Mouse (Mus musculus) lung, embryonic 14.5 days (tissue): ENCODE measurements around the gene Prokr2. TPM values are rescaled to one million over a fixed set of nuclear protein-coding genes. Genes with fewer than 3 reads are reported as not detected.
"Not testable (repeated sequence)": the region's sequence is repeated elsewhere in the genome, so short reads cannot be mapped to it uniquely, and the experiment has no call there.

Source experiments
- ATAC-seq: fragments of 200-750 bp; cut with Nextera tagmentation; 2 replicates; pipeline ENCODE4 v1.8.0; 2017; ENCODE audit warnings: mild to moderate bottlenecking, moderate TSS enrichment, moderate library complexity; ENCODE audit not compliant: insufficient read depth
- DNase-seq: peaks from one replicate; pipeline ENCODE4 v3.0.0-alpha.2; 2015
- H3K27ac ChIP-seq: fragments of 300-500 bp; sonication (generic); 2 replicates; pipeline ENCODE4 v1.5.1; 2014; ENCODE audit warnings: low read depth, mild to moderate bottlenecking, moderate library complexity
- H3K27me3 ChIP-seq: fragments of 300-500 bp; sonication (generic); 2 replicates; pipeline ENCODE4 v1.6.1; 2014; ENCODE audit warnings: low read length, control low read depth; ENCODE audit not compliant: insufficient read depth
- H3K36me3 ChIP-seq: fragments of 300-500 bp; sonication (generic); 2 replicates; pipeline ENCODE4 v1.6.1; 2014; ENCODE audit warnings: control low read depth; ENCODE audit not compliant: insufficient read depth
- H3K4me1 ChIP-seq: fragments of 300-500 bp; sonication (generic); 2 replicates; pipeline ENCODE4 v1.6.1; 2014; ENCODE audit warnings: antibody characterized with exemption, control low read depth; ENCODE audit not compliant: insufficient read depth
- H3K4me2 ChIP-seq: fragments of 300-500 bp; sonication (generic); 2 replicates; pipeline ENCODE4 v1.6.1; 2014; ENCODE audit warnings: mild to moderate bottlenecking
- H3K4me3 ChIP-seq: fragments of 300-500 bp; sonication (generic); 2 replicates; pipeline ENCODE4 v1.5.1; 2014; ENCODE audit warnings: low read depth, low read length
- H3K9ac ChIP-seq: fragments of 300-500 bp; sonication (generic); 2 replicates; pipeline ENCODE4 v1.6.1; 2014
- H3K9me3 ChIP-seq: fragments of 300-500 bp; sonication (generic); 2 replicates; pipeline ENCODE4 v1.6.1; 2016; ENCODE audit warnings: low read depth, low read length, control low read depth
- CTCF ChIP-seq: IDR thresholded peaks from 2 replicates; pipeline ENCODE4 v1.5.1; 2016; ENCODE audit warnings: antibody characterized with exemption, low read depth
- WGBS: fragments of 180-500 bp; shearing (Covaris S2); extraction: QIAGEN DNeasy Blood & Tissue Kit; methylation state at CpG from one replicate; pipeline ENCODE4 v1.1.7; 2014; 5-methylcytosine and 5-hydroxymethylcytosine counted together
- polyA plus RNA-seq: library from polyadenylated mRNA; unstranded; fragments of >200 nt; fragmentation: Nextera tagmentation; extraction: Ambion mirVana; gene quantifications from 2 replicates; pipeline ENCODE4 v1.2.1, GENCODE M21; 2014

Prokr2 gene
- polyA plus RNA-seq, 1 experiment from 2014 or later: 0.51 TPM

GRCm38 (mm10) chr2:132301436-132301835, 83.8 kb downstream of the Prokr2 start:
- Histone ChIP-seq H3K9me3 (no peaks in the 10 kb centered on the region), H3K4me3 (no peak overlapping the region), H3K27me3 (no peaks in the 10 kb centered on the region), H3K36me3 (peaks cover 53% of the 10 kb centered on the region), H3K9ac (no peak overlapping the region), H3K4me2 (no peak overlapping the region), H3K4me1 (no peaks in the 10 kb centered on the region), H3K27ac (no peak overlapping the region)
- ATAC-seq: no peak
- WGBS: 92% methylated on average over 4 of the region's 4 CpGs
- no peak for DNase-seq
- TF ChIP-seq CTCF: no peak

GRCm38 (mm10) chr2:132298250-132298649, 87.0 kb downstream of the Prokr2 start:
- TF ChIP-seq CTCF: no peak
- H3K4me3 ChIP-seq: no peak overlapping the region
- no peaks in the 10 kb centered on the region for H3K27me3 ChIP-seq
- H3K27ac ChIP-seq: no peak overlapping the region
- H3K4me1 ChIP-seq: no peaks in the 10 kb centered on the region
- no peak overlapping the region for H3K9ac ChIP-seq
- no peak for ATAC-seq
- H3K36me3 ChIP-seq: peaks cover 60% of the 10 kb centered on the region
- H3K9me3 ChIP-seq: no peaks in the 10 kb centered on the region
- no peak for DNase-seq
- 78% methylated on average over 4 of the region's 4 CpGs for WGBS
- H3K4me2 ChIP-seq: no peak overlapping the region

- peaks cover 34% of the 10 kb centered on the region; the same call in 1 of the 2 replicates for H3K36me3 ChIP-seq
- H3K9me3 ChIP-seq: no peaks in the 10 kb centered on the region
- no peak for DNase-seq
- 91% methylated on average over 10 of the region's 10 CpGs for WGBS
- no peak overlapping the region for H3K4me3 ChIP-seq
- no peak overlapping the region for H3K27ac ChIP-seq
- H3K4me2 ChIP-seq: no peak overlapping the region
- TF ChIP-seq CTCF: no peak
- no peak overlapping the region for H3K9ac ChIP-seq
- H3K4me1 ChIP-seq: no peaks in the 10 kb centered on the region
- ATAC-seq: no peak
- no peaks in the 10 kb centered on the region for H3K27me3 ChIP-seq
These were observed 91.4 kb downstream of the Prokr2 start for GRCm38 (mm10) chr2:132293694-132294450.

GRCm38 (mm10) chr2:132292083-132292482, 93.2 kb downstream of the Prokr2 start:
- H3K27me3 ChIP-seq: no peaks in the 10 kb centered on the region
- no peaks in the 10 kb centered on the region for H3K9me3 ChIP-seq
- no peak overlapping the region for H3K4me3 ChIP-seq
- no peak for ATAC-seq
- TF ChIP-seq CTCF: no peak
- no peaks in the 10 kb centered on the region for H3K4me1 ChIP-seq
- H3K27ac ChIP-seq: no peak overlapping the region
- 29% methylated on average over 4 of the region's 4 CpGs for WGBS
- no peak overlapping the region for H3K9ac ChIP-seq
- H3K4me2 ChIP-seq: no peak overlapping the region
- peaks cover 23% of the 10 kb centered on the region; the same call in 1 of the 2 replicates for H3K36me3 ChIP-seq
- DNase-seq: no peak

GRCm38 (mm10) chr2:132291265-132291664, 94.0 kb downstream of the Prokr2 start:
- no peaks in the 10 kb centered on the region for H3K4me1 ChIP-seq
- no peaks in the 10 kb centered on the region for H3K27me3 ChIP-seq
- H3K36me3 ChIP-seq: peaks cover 23% of the 10 kb centered on the region; the same call in 1 of the 2 replicates
- H3K27ac ChIP-seq: no peak overlapping the region
- no peak overlapping the region for H3K9ac ChIP-seq
- no peak overlapping the region for H3K4me3 ChIP-seq
- WGBS: 74% methylated on average over 3 of the region's 3 CpGs
- ATAC-seq: 0 out of 2 replicates have a peak, but pooled peaks have one; percentile 25
- H3K4me2 ChIP-seq: no peak overlapping the region
- DNase-seq: no peak
- no peaks in the 10 kb centered on the region for H3K9me3 ChIP-seq
- no peak for TF ChIP-seq CTCF

GRCm38 (mm10) chr2:132290808-132291207, 94.4 kb downstream of the Prokr2 start:
- H3K27ac ChIP-seq: no peak overlapping the region; the same call in 1 of the 2 replicates
- no peak for DNase-seq
- WGBS: 68% methylated on average over 6 of the region's 6 CpGs
- no peaks in the 10 kb centered on the region for H3K9me3 ChIP-seq
- H3K4me1 ChIP-seq: no peaks in the 10 kb centered on the region
- no peak overlapping the region for H3K4me3 ChIP-seq
- no peak overlapping the region for H3K9ac ChIP-seq
- H3K4me2 ChIP-seq: no peak overlapping the region
- TF ChIP-seq CTCF: no peak
- no peaks in the 10 kb centered on the region for H3K27me3 ChIP-seq
- ATAC-seq: no peak
- H3K36me3 ChIP-seq: peaks cover 19% of the 10 kb centered on the region; the same call in 1 of the 2 replicates

GRCm38 (mm10) chr2:132289213-132289612, 96.0 kb downstream of the Prokr2 start:
- WGBS: 73% methylated on average over 5 of the region's 7 CpGs
- H3K27ac ChIP-seq, H3K36me3 ChIP-seq, H3K9ac ChIP-seq, H3K9me3 ChIP-seq, H3K27me3 ChIP-seq, H3K4me3 ChIP-seq, H3K4me1 ChIP-seq, ATAC-seq, H3K4me2 ChIP-seq, DNase-seq: not testable (repeated sequence)

Other genes starting within 250 kb of the Prokr2 start
- 13.8 and 17.3 TPM in 2 replicates for gene Slc23a2, start 240.3 kb downstream of the Prokr2 start, polyA plus RNA-seq
- gene Tmem230, start 137.6 kb downstream of the Prokr2 start, polyA plus RNA-seq: 36.7 and 39.9 TPM in 2 replicates
- 335 and 339 TPM in 2 replicates for gene Pcna, start 132.1 kb downstream of the Prokr2 start, polyA plus RNA-seq
- gene Cds2, start 122.3 kb downstream of the Prokr2 start, polyA plus RNA-seq: 17.1 and 20.7 TPM in 2 replicates
- gene Gpcpd1, start 202.3 kb upstream of the Prokr2 start, polyA plus RNA-seq: 33.1 and 39.7 TPM in 2 replicates